Mouse (Mus musculus) E14TG2a.4 (cell line): ENCODE measurements around the gene Jmjd1c.

Experiments
- CTCF ChIP-seq: conservative IDR thresholded peaks from 2 replicates; pipeline ENCODE4 v1.5.1; 2014; ENCODE audit warnings: low read length
- POU5F1 ChIP-seq: IDR thresholded peaks from 2 replicates; pipeline ENCODE4 v1.6.1; 2014; ENCODE audit warnings: low read length, borderline replicate concordance

GRCm38 (mm10) chr10:67284761-67285175 is 188.8 kb downstream of the Jmjd1c start:
- TF ChIP-seq CTCF (no peak), POU5F1 (no peak)
